Mouse (Mus musculus) spleen, adult 2 months (tissue): ENCODE data around the gene Ttll12.

Source experiments
- CTCF ChIP-seq: fragments of 200-500 bp; IDR thresholded peaks from 2 replicates; pipeline ENCODE4 v1.5.1; 2011; ENCODE audit warnings: mild to moderate bottlenecking, inconsistent platforms; ENCODE audit not compliant: insufficient read depth, insufficient read length, insufficient replicate concordance; ENCODE audit errors: extremely low read depth
- POLR2A ChIP-seq: fragments of 200-500 bp; IDR thresholded peaks from 2 replicates; pipeline ENCODE4 v1.6.1; 2011; ENCODE audit warnings: low read depth, low read length, inconsistent platforms

- no peak for TF ChIP-seq CTCF
- TF ChIP-seq POLR2A = no peak
Observed at GRCm38 (mm10) chr15:83567728-83568127, 27.2 kb downstream of the Ttll12 start.
